Mouse (Mus musculus) cerebral cortex, adult 2 months (tissue): Measurements from ENCODE around the gene Serpine1.

Experiments
- WGBS: fragments of 180-500 bp; shearing (Covaris S2); methylation state at CpG from one replicate; pipeline ENCODE4 v1.1.7; 2018; 5-methylcytosine and 5-hydroxymethylcytosine counted together

Serpine1 gene

DNA sequence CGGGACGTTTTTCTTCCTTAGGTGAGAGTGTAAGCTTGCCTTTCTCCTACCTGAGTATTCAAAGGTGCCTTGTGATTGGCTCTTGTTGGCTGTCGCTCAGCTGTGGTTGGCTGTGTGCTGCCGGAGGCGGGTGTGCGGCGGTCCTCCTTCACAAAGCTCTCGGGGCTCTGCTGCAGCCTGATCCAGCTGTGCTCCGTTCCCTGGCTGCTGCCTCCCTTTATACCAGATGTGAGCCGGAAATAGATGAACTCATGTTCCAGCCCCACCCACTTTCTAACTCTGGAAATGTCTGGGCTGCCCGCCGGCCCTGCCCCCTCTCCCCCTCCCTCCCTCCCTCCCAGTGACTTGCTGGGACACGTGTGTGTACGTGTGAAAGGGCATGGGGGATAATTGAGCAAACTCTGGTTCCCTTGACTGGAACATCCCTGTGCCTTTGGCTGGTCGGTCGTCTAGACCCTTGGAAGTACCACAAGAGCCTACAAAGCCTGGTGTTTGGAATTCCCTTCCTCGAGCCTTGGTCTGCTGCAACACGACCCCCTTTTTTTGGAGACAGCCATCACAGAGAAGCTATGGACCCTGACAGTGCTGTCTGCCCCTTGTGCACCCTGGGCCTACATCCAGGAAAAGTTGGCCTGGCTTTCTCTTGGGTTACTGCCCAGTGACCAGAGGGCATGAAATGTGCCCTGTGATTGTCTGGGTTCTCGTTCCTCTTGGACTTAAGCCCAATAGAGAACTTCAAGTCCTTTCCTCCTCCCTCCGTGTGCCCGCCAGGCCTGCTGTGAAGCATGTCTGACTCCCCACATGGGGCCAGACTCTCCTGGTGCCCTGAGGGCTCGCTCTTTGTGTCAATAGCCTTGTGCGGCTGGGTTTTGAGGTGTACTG lies at the start of gene Serpine1:
TSS of gene Serpine1 (minus strand) at position 190 of the 882 bp plus-strand sequence.
- 19% methylated on average over 23 of the region's 23 CpGs for WGBS

DNA sequence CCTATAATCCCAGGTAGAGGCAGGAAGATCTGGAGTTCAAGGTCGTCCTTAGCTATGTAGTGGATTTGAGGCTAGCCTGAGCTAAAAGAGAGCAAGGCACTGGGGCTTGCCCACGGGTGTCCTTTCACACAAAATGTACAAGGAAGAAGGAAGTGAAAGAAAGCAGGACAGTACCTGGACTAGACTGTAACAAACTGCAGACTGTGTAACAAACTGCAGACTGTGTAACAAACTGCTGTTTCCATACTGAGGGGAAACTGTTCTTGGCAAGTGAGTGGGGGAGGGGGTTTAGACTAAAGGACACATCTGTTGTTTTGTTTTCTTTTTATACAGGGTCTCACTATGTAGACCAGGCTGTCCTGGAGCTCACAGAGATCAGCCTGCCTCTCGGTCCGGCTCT lies 49.2 kb upstream of the Serpine1 start:
- 77% methylated on average over 4 of the region's 4 CpGs for WGBS

DNA sequence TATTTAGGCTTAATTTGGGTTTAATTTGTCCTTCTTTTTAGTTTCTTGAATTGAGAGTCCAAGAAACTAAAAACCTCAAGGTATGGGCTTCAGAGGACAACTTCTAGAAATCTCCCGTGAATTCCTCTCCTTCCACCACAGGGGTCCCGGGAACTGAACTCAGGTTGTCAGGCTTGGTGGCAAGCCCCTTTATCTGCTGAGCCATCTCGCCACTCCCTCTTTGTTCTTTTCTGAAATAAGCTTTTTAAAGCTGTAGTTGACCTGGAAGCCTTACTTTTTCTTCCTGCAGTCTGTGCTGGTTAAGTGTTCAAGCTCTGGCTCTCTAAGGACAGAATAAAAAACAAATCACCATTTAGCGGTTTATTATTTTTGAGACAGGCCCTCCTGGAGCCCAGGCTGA lies 46.8 kb upstream of the Serpine1 start:
- 88% methylated on average over 4 of the region's 4 CpGs for WGBS

DNA sequence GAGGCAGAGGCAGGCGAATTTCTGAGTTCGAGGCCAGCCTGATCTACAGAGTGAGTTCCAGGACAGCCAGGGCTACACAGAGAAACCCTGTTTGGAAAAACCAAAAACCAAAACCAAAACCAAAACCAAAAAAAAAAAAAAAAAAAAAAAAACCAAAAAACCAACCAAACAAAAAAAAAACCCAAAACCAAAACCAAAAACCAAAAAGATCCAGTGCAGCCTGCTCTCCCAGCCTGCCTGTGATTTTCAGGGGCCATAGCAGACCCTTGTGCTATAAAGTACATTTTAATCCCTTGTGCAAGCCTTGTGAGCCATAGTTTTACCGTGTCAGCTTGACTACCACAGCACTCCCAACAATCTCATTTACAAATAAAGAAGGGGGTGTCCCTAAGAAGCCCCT lies 45.9 kb upstream of the Serpine1 start:
- WGBS, result 91% methylated on average over 3 of the region's 3 CpGs

DNA sequence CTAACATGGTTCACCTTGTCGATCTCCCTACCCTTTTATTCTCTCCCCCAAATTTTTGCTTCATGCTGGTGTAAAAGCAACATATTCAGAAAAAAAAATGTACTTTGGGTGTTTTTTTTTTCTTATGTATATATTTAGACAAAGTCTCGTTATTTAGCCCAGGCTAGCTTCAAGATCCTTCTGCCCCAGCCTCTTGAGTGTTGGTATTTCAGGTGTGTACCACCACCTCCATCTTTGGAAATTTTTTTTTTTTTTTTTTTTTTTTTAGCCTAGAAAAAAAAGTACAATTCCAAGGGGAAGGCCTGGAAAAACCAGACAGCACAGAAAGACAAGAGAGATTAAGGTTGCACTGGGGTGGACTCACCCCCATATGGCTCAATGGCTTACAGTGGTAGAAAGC lies 44.9 kb upstream of the Serpine1 start:
- WGBS, result 88% methylated on average over 2 of the region's 2 CpGs

DNA sequence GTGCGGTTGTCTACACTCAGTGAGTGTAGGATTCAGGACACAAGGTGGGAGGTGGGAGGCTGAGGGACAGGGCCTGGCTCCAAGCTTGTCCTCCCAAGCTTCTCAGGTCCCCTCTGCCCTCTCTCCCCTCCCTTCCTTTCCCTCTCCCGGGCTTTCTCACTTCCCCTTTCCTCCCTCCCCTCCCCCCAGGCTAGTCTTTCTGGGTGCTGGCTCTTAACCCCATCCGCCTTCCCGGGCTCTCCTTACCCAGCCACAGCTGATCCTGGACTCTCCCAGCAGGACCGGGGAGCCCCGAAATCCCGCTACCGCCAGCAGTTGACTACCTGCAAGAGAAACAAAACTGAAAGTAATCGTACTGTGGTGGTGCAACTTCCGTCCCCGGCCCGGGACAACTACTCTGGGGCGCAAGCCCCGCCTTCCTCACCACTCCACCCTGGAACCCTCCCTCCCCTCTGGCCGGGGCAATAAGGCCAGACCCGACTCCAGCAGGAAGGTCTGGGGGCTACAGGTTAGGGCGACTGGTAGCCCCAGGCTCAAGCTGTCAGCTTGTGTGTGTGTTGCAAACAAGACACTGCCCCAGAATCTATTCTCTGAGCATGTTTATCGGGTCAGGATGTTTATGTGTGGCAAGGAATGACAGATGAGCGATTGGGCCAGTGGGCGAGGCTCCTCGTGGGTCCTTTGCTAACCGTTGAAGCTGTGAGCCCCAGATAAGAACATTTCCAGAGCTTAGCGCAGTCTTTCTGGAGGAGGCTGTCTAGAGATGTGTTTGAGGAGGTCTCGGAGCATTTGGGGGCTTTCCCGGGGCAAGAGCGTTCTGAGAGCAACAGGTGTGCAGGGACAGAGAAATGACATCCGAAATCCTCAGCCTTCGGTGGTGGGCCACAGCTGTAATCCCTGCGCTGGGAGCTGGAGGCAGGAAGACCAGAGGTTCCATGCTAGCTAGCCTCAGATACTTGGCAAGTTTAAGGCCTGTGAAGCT lies 44.1 kb upstream of the Serpine1 start, which contains the start of gene Trim56:
TSS of gene Trim56 (minus strand) at position 344 of the 982 bp plus-strand sequence.
- WGBS, result 18% methylated on average over 29 of the region's 29 CpGs

DNA sequence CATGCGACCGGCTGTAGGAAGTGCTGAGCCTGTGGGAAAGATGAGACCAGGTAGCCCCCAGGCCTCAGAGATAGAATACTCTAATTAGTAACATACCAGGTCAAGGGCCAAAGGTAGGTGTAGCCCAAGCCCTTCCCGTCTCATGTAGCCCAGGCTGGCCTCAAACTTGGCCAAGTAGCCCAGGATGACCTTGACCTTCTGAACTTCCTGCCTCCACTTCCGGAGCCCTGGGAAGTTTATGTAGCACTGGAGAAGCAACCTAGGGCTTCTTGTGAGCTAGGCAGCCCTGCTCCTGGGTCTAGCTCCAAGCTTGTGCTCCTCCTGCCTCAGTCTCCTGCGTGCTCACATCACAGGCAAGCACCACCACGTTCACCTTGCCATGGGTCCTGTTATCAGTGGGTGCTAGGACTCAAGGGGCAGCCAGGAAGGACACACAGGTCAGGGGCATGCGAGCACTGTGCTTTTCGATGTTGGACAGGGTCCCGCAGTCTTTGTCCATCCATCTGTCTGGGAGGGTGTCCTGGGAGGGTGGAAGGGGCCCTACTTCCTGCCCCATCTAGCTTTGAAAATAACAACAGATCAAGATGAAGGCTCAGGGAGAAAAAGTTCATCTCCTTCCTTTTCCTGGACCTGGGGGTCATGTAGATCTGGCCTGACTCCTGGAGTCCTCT lies 43.0 kb upstream of the Serpine1 start:
- WGBS, result 76% methylated on average over 9 of the region's 9 CpGs

DNA sequence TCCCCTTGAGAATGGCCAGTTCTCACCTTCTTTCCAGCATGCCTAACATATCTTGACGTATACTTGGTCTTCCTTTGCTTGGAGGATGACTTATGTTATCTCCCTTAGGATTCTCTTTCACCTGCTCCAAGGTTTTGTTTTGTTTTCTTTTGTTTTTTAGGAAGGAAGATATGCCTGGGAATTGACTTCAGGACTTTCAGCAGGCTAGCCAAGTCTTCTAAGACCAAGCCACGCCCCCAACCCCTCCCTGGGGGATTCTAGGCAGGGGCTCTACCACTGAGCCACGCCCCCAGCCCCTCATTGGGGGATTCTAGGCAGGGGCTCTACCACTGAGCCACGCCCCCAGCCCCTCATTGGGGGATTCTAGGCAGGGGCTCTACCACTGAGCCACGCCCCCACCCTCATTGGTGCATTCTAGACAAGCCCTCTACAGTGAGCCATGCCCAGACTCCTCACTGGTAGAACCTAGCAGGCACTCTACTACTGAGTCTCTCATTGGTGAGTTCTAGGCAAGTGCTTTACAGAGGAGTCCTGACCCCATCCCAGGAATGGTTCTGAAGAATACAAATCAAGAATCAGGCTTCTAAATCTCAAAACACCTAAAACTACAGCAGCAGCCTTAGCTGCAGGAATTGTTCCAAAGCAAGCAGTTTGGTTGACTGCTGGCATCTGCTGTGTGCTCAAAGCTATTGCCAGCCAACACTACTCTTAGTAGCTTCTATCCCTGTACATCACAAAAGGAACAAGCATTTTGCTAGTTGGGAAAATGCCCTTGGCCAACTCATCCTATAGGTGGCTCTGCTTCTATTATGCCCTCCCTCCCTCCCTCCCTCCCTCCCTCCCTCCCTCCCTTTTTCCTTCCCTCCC lies 39.7 kb upstream of the Serpine1 start:
- WGBS, result 89% methylated on average over 5 of the region's 5 CpGs

DNA sequence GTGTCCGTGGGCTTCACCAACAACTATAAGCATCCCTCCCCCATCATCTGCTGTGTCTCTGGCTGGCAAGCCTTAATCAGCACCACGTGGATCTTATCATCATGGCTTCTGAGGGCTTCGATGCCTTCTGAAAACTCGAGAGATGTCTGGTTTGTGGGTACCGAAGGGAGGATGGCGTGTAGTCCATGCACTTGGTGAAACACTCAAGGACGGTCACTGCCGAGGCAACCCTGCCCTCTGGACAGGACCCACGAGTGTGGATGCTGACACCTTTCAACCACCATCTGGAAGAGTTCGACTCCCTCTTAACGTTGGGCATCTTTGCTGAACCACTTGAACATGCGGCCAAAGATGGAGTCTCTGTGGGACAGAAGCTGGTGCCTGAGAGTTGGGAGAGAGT lies 38.8 kb upstream of the Serpine1 start:
- 93% methylated on average over 12 of the region's 12 CpGs for WGBS

DNA sequence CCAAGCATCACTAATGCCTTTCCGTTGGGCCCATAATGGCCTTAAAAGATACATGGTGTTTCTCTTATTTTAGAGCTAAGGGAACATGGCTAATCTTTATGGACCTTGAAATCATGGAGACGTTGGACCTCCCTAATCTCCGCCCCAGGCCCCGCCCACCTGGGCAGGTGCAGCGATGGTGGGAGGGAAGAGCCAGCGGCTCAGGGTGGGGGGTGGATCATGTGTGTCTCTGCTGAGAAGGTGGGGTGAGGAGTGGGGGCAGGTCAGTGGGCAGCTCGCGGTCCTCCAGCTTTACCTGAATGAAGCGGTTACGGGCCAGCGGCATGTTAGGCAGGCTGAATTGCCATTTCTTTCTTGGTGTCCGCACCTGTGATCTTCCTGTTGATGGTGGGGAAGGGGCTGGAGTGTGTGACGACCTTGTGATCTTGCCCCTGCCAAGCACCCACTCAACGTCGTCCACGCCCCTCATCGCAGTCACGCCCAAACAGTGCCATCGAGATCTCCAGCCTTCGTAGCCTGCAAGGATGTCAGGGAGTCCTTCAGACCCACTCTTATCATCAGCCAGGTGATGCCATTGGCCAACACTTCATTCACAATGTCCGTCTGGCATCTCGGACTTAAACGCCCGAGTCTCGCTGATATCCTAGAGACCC lies 38.0 kb upstream of the Serpine1 start:
- WGBS, result 67% methylated on average over 25 of the region's 25 CpGs

DNA sequence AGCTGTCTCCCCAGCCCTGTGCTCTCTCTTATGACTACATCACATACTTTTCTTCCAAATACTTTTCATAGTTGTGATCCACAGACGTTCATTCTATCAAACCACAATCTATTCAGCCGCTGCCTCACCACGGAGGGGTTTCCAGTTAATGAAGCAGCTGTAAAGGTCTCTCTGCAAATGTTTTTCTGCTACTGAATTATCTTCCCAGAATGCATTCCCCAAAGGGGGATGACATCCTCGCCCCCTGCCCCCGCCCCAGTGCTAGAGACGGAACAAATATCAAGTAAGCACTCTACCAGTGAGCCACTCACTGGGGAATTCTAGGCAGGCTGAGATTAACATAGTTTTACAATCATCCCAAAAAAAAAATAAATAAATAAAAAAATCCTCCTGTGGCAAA lies 36.0 kb upstream of the Serpine1 start:
- 68% methylated on average over 6 of the region's 6 CpGs for WGBS

DNA sequence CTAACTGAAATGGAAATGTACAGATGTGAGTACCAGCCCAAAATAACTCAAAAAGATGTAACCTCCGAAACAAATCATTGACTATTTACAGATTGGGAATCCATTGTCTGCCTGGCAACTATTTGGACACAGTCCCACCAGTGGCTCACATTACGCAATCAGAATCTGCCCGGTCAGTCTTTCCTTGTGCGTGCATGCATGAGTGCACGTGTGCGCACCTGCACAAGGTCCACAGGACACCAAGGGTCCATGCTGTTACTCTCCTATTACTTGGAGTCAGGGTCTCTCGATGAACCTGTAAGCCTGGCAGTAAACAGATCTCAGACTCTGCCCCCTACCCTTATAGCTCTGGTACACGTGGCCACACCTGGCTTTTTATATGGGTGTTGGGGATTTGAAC lies 35.6 kb upstream of the Serpine1 start:
- 73% methylated on average over 8 of the region's 8 CpGs for WGBS

DNA sequence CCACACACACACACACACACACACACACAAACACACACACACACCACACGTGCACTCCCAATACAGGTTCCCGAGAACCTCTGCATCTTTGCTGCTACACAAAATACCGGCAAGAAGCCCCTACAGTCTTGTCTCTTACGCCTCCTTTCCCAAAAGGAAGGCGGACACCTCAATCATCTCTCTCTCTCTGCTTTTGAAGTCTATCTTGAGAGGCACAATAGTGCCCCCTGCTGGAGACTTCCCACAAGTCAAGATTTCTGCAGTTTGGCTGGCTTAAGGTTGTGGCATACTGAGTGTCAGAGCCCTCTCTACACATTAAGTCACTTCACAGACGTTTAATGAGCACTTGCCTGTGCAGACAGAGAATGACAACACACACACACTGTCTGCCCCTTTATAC lies 35.0 kb upstream of the Serpine1 start:
- WGBS, result 2% methylated on average over 6 of the region's 6 CpGs

DNA sequence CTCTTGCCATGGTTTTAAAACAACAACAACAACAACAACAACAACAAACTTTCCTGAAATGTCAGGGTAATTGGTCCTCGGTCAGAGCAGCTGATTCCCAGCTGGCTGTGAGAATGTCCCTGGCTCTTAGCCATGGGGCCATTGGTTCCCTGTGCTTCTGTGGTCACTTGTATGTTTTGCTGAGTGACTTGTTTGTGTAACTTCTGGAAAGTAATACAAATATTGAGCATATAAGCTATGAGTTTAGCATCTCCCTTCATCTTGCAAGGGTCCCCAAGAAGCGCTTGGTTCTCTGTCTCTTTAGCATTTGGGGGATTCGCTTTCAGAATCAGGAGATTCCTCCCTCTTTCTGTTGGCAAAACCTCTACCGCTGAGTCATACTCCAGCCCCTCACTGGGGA lies 34.4 kb upstream of the Serpine1 start:
- 66% methylated on average over 4 of the region's 4 CpGs for WGBS

DNA sequence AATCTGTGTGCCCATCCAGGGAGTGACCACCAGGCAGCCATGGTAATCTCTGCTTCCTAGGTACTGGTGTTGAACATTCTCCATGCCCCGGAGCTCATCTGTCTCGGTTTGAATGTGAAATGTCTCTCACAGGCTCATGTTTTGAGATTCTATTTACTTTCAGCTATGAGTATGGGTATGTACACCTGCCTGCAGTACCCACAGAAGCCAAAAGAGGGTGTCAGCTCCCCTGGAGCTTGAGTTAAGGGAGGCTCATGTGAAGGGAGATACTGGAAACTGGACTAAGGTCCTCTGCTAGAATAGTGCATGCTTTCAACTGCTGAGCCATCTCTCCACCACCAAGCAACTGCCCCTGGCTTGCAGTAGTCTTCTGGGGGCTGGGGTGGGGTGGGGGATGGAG lies 31.9 kb upstream of the Serpine1 start:
- WGBS, result 83% methylated on average over 2 of the region's 2 CpGs

DNA sequence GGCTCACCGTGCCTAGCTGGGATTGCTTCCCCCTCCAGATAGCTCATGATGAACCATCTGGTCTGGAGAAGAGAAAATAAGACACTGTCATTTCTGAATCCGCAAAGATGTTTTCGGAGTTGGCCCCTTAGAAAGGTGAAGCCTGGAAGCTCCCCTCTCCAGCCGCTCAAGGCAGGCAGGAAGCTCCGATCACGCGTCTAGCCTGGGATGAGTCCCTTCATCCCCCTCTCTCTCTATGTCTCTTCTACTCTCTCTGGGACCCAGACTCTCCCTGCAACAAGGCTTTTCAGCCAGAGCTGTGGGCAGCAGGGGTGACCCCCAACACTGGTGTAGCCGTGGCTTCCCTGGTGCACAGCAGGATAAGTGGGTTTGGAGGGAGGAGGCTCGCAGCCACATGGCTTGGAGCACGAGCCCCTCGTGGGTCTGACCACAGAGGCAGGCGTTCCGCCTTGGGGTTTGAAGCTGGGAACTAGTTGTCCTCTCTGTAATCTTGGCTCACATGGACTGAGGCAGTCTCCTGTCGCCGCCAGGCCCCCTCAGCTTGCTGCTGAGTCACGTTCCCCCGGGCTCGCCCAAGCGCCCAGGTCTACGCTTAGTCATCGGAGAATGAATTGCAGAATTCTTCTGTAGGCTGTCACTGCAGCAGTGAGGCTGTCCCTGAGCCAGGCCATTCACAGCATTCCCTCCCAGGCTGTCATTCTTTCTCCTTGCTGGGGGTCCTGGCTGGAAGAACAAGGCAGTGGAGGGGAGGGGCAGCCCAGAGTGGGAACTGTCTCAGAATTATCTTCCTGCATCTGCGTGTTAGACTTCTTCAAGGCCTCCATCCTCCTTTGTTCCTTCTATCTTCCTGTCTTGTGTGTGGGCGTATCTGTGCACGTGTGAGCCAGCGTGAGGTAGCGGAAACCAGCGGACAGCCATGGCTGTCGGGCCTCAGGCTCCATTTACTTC lies 30.8 kb upstream of the Serpine1 start:
- WGBS, result 39% methylated on average over 28 of the region's 28 CpGs

DNA sequence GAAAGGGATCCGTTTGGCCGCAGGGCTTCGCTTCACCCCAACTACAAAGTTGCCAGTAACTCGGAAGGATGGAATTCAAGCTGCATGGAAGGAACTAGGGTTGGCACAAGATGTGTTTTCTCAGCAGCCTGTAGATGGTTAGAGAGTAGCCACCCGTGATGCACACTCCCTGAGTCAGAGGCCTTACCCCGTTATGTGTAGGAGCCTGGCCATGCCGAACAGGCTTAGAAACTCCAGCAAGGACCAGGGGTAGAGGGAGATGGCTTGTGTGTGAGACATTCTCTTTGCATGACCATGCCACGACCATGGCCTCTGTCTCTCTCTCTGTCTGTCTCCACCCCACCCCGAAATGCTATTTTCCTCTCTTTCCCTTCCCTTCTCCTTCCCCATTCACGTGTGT lies 30.0 kb upstream of the Serpine1 start:
- 76% methylated on average over 10 of the region's 10 CpGs for WGBS

DNA sequence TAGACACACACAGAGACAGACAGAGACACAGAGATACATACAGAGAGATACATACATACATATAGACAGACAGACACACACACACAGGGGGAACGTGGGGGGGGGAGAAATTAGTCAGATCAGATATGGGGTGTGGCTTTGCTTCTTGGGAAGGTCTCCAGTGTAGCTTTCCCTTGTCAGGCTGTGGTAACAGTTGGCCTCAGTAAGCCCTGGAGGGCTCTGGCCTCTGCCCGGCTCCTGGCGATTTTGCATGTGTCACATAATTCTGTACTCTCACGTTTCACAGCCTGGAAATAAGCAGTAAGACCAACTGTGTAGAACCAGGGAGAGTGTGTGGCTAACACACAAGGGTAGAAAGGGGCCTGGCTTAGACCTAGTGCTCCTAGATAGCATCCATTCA lies 28.6 kb upstream of the Serpine1 start:
- WGBS, result 75% methylated on average over 4 of the region's 4 CpGs

DNA sequence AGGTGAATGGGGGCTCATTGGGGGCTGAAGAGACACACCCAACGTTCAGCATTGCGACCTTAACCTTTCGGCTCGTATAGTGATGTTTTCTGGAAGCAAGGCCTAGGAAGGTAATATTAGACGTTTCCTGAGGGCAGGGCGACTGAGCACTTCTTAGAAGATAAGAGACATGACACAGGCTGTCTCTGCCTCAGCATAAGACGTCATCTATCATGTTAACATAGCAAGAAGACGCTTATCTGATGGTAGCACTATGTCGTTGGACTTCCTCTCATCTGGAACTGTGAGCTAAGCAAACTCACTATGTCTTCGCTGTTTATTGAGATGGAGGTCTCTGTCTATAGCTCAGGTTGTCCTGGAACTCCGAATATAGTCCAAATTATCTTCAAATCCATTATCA lies 26.4 kb upstream of the Serpine1 start:
- 85% methylated on average over 11 of the region's 11 CpGs for WGBS
